Mouse (Mus musculus) layer of hippocampus, adult 8-10 months (tissue): ENCODE measurements around the gene Rsph6a. TPM values are rescaled to one million over a fixed set of nuclear protein-coding genes. Genes with fewer than 3 reads are reported as not detected.

Experiments used
- DNase-seq, 2 experiments: peaks; one replicate each; pipeline ENCODE4 v3.0.0; 2022; ENCODE audit warnings: low spot score in 2 of 2
- total RNA-seq, 4 experiments: library from RNA; stranded (reverse); gene quantifications; 2 replicates each; pipeline ENCODE4 v1.2.4; 2022

The Rsph6a gene
- total RNA-seq, result under 1 TPM in 2 of 4 experiments, not detected in 2; 0.41 to 0.61 TPM

GRCm38 (mm10) chr7:19054047-19054776, at the start of gene Rsph6a:
Gene Rsph6a (plus strand): TSS chr7:19054690.
- DNase-seq, result peak in 1 of 2 experiments; percentile 35

- DNase-seq, result no peak
These were observed 48.9 kb upstream of the Rsph6a start for GRCm38 (mm10) chr7:19005417-19006121.

GRCm38 (mm10) chr7:19006476-19006875, 48.0 kb upstream of the Rsph6a start:
- DNase-seq, result peak; percentile 76 to 88

GRCm38 (mm10) chr7:19007026-19007977, 47.2 kb upstream of the Rsph6a start:
- DNase-seq, result no peak

- no peak for DNase-seq
These were observed 43.9 kb upstream of the Rsph6a start for GRCm38 (mm10) chr7:19010581-19010980.

- DNase-seq, result no peak
These were observed 42.4 kb upstream of the Rsph6a start for GRCm38 (mm10) chr7:19012025-19012621.

GRCm38 (mm10) chr7:19012882-19013281, 41.6 kb upstream of the Rsph6a start:
- no peak for DNase-seq

GRCm38 (mm10) chr7:19014452-19014851, 40.0 kb upstream of the Rsph6a start:
- no peak for DNase-seq

GRCm38 (mm10) chr7:19016042-19016441, 38.4 kb upstream of the Rsph6a start:
- no peak for DNase-seq

- DNase-seq, result no peak
These were observed 36.6 kb upstream of the Rsph6a start for GRCm38 (mm10) chr7:19017909-19018308.

GRCm38 (mm10) chr7:19021048-19021447, 33.4 kb upstream of the Rsph6a start:
- no peak for DNase-seq

GRCm38 (mm10) chr7:19022189-19022958, 32.1 kb upstream of the Rsph6a start:
- no peak for DNase-seq

- no peak for DNase-seq
These were observed 31.1 kb upstream of the Rsph6a start, which contains the start of gene Foxa3 for GRCm38 (mm10) chr7:19023357-19023814. Gene Foxa3 (minus strand): TSS chr7:19023538.

- DNase-seq, result peak; percentile 91 to 94
These were observed 30.4 kb upstream of the Rsph6a start, which contains the start of gene Sympk for GRCm38 (mm10) chr7:19024096-19024506. Gene Sympk (plus strand): TSS chr7:19024377.

- no peak for DNase-seq
These were observed 29.8 kb upstream of the Rsph6a start for GRCm38 (mm10) chr7:19024581-19025255.

- no peak for DNase-seq
These were observed 26.4 kb upstream of the Rsph6a start for GRCm38 (mm10) chr7:19028067-19028466.

GRCm38 (mm10) chr7:19029084-19029653, 25.3 kb upstream of the Rsph6a start:
- no peak for DNase-seq

- no peak for DNase-seq
These were observed 22.8 kb upstream of the Rsph6a start for GRCm38 (mm10) chr7:19031641-19032040.

- DNase-seq, result no peak
These were observed 9.9 kb upstream of the Rsph6a start for GRCm38 (mm10) chr7:19044616-19045015.
